Mouse (Mus musculus): Measurements from ENCODE around the gene Tead3. TPM values are rescaled to one million over a fixed set of nuclear protein-coding genes. Genes with fewer than 3 reads are reported as not detected.

Gene Tead3
- polyA plus RNA-seq, 1 experiment from 2014 or later: 9.7 TPM

DNA sequence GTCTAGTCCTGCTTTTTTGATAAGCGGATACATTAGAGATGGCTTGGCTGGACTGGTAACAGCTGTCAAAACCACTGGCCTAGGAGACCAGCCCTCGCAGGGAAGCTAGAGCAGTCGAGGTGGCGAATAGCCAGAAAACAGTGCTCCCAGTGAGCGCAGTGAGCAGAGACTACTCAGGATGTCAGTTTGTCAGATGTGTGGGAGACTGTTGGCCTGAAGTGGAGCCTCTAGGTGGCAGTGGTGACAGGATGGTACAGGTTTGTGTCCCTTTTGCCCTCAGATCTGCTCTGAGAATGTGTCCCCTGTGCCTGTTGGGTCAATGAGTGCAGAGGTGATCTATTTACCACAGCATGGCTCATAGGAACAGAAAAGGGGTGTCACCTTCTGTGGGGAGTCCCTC lies 62.6 kb downstream of the Tead3 start:
- peak; percentile 57 for TF ChIP-seq CTCF (IDR thresholded peaks at IDR 0.05)
- no peak for TF ChIP-seq EP300 (IDR thresholded peaks at IDR 0.05)
- Histone ChIP-seq H3K4me2 (replicated peaks; ENCODE audit: low read depth, low read length) (no peak overlapping the region), H3K9ac (replicated peaks; ENCODE audit: low read depth) (no peak overlapping the region), H3K36me3 (ENCODE audit: insufficient read depth, low read length) (no peaks in the 10 kb centered on the region), H3K4me3 (ENCODE audit: low read depth, low read length) (no peak overlapping the region), H3K9me3 (ENCODE audit: low read length) (no peaks in the 10 kb centered on the region), H3K4me1 (ENCODE audit: insufficient read depth, low read depth, low read length) (no peaks in the 10 kb centered on the region), H3K27ac (ENCODE audit: low read length) (no peak overlapping the region), H3K27me3 (replicated peaks; ENCODE audit: insufficient read depth, low read length) (no peaks in the 10 kb centered on the region)
- 51% methylated on average over 5 of the region's 5 CpGs for WGBS
- DNase-seq (ENCODE audit: low spot score): peak; percentile 31
- peak; percentile 19; the same call in 1 of the 2 replicates for ATAC-seq

DNA sequence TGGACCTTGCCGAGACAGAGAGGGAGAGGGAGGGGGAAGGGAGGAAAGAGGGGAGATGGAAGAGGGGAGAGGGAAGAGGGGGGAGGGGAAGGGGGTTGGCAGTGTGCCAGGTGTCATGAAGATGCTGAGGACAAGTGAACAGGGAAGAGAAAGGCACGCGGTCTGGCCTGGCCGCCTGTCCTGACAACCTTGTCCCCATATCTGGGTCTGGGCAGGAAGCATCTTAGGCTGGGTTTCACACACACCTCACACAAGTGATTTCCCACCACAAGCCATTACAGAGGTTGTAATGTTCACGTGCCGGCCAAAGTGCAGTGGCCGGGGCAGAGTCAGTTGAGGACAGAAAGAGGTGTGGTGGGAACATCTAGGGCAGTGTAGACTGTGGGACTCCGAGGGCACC lies 63.0 kb downstream of the Tead3 start:
- Histone ChIP-seq H3K9ac (replicated peaks; ENCODE audit: low read depth) (no peak overlapping the region), H3K27ac (ENCODE audit: low read length) (no peak overlapping the region), H3K4me3 (ENCODE audit: low read depth, low read length) (no peak overlapping the region), H3K4me1 (ENCODE audit: insufficient read depth, low read depth, low read length) (no peaks in the 10 kb centered on the region), H3K36me3 (ENCODE audit: insufficient read depth, low read length) (no peaks in the 10 kb centered on the region), H3K27me3 (replicated peaks; ENCODE audit: insufficient read depth, low read length) (no peaks in the 10 kb centered on the region), H3K9me3 (ENCODE audit: low read length) (no peaks in the 10 kb centered on the region), H3K4me2 (replicated peaks; ENCODE audit: low read depth, low read length) (no peak overlapping the region)
- TF ChIP-seq EP300 (IDR thresholded peaks at IDR 0.05) (no peak), CTCF (IDR thresholded peaks at IDR 0.05) (no peak)
- no peak for ATAC-seq
- WGBS: 44% methylated on average over 7 of the region's 8 CpGs
- DNase-seq (ENCODE audit: low spot score): no peak

DNA sequence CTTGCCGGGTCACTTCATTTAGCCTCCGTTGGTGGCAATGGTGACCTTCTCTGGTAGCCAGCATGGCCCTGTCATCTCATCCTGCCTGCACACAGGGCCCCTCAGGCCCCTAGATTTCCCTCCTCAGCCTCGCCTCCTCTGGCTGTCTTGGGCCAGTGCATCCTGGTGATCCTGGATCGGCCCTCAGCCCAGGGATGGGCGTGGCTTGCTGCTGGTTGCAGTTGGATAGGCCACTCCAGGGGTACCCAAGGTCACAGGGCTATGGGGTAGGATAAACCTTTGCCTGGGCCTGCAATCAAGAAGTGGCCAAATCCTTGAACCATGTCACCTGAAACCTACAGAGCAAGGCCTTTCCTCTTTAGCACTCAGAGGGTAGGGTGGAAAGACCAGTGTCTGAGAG lies 63.7 kb downstream of the Tead3 start:
- no peak overlapping the region for H3K27ac ChIP-seq (ENCODE audit: low read length)
- TF ChIP-seq EP300 (IDR thresholded peaks at IDR 0.05): no peak
- TF ChIP-seq CTCF (IDR thresholded peaks at IDR 0.05): no peak; the same call in 1 of the 2 replicates
- no peak overlapping the region for H3K9ac ChIP-seq (replicated peaks; ENCODE audit: low read depth)
- no peak overlapping the region for H3K4me2 ChIP-seq (replicated peaks; ENCODE audit: low read depth, low read length)
- 52% methylated on average over 5 of the region's 5 CpGs for WGBS
- H3K4me3 ChIP-seq (ENCODE audit: low read depth, low read length): no peak overlapping the region
- no peaks in the 10 kb centered on the region for H3K4me1 ChIP-seq (ENCODE audit: insufficient read depth, low read depth, low read length)
- DNase-seq (ENCODE audit: low spot score): no peak
- no peaks in the 10 kb centered on the region for H3K9me3 ChIP-seq (ENCODE audit: low read length)
- H3K27me3 ChIP-seq (replicated peaks; ENCODE audit: insufficient read depth, low read length): no peaks in the 10 kb centered on the region
- no peak for ATAC-seq
- H3K36me3 ChIP-seq (ENCODE audit: insufficient read depth, low read length): no peaks in the 10 kb centered on the region

DNA sequence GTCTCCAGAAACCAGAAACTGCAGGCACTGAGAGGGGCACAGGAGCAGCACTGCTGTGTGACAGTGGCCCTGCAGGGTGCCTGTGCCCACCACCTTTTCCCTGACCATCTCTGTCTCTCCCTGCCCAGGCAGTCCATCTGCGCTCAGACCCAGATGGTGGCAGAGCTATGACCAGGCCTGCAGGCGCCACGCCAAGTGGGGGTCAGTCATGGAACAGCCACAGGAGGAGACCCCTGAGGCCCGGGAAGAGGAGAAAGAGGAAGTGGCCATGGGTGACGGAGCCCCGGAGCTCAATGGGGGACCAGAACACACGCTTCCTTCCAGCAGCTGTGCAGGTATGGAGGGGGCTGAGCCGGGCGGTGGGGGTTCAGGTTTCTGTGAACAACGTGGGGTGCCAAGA lies 64.5 kb downstream of the Tead3 start:
- no peaks in the 10 kb centered on the region for H3K9me3 ChIP-seq (ENCODE audit: low read length)
- TF ChIP-seq CTCF (IDR thresholded peaks at IDR 0.05) (no peak), EP300 (IDR thresholded peaks at IDR 0.05) (no peak)
- no peaks in the 10 kb centered on the region for H3K36me3 ChIP-seq (ENCODE audit: insufficient read depth, low read length)
- no peaks in the 10 kb centered on the region for H3K27me3 ChIP-seq (replicated peaks; ENCODE audit: insufficient read depth, low read length)
- 79% methylated on average over 10 of the region's 10 CpGs for WGBS
- peaks cover under 1% of the 10 kb centered on the region; the same call in 1 of the 2 replicates for H3K4me1 ChIP-seq (ENCODE audit: insufficient read depth, low read depth, low read length)
- H3K9ac ChIP-seq (replicated peaks; ENCODE audit: low read depth): no peak overlapping the region
- H3K27ac ChIP-seq (ENCODE audit: low read length): no peak overlapping the region
- no peak overlapping the region for H3K4me2 ChIP-seq (replicated peaks; ENCODE audit: low read depth, low read length)
- H3K4me3 ChIP-seq (ENCODE audit: low read depth, low read length): no peak overlapping the region
- ATAC-seq (no peak), DNase-seq (ENCODE audit: low spot score) (no peak)

DNA sequence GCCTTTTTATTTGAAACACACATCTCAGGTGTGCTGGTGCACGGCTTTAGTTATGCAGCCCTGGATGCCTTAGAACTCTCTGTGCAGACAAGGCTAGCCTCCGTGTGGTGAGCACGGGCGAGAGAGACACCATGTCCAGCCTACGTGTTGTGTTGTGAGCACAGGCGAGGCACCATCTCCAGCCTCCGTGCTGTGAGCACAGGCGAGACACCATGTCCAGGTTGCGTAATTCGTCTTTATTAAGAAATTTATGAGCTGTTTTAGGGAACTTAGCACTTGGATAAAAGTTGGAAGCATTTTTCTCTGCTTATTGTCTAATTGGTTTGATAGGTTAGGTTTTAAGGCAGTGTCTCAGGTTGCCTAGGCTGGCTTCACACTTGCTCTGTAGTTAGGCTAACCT lies 67.4 kb downstream of the Tead3 start:
- Histone ChIP-seq H3K9ac (replicated peaks; ENCODE audit: low read depth) (no peak overlapping the region), H3K36me3 (ENCODE audit: insufficient read depth, low read length) (no peaks in the 10 kb centered on the region), H3K4me2 (replicated peaks; ENCODE audit: low read depth, low read length) (no peak overlapping the region), H3K27me3 (replicated peaks; ENCODE audit: insufficient read depth, low read length) (no peaks in the 10 kb centered on the region), H3K4me3 (ENCODE audit: low read depth, low read length) (no peak overlapping the region), H3K9me3 (ENCODE audit: low read length) (no peaks in the 10 kb centered on the region), H3K4me1 (ENCODE audit: insufficient read depth, low read depth, low read length) (peaks cover 18% of the 10 kb centered on the region; the same call in 1 of the 2 replicates), H3K27ac (ENCODE audit: low read length) (no peak overlapping the region)
- WGBS: 68% methylated on average over 10 of the region's 10 CpGs
- TF ChIP-seq CTCF (IDR thresholded peaks at IDR 0.05) (no peak), EP300 (IDR thresholded peaks at IDR 0.05) (no peak)
- DNase-seq (ENCODE audit: low spot score) (peak; percentile 42), ATAC-seq (no peak)

DNA sequence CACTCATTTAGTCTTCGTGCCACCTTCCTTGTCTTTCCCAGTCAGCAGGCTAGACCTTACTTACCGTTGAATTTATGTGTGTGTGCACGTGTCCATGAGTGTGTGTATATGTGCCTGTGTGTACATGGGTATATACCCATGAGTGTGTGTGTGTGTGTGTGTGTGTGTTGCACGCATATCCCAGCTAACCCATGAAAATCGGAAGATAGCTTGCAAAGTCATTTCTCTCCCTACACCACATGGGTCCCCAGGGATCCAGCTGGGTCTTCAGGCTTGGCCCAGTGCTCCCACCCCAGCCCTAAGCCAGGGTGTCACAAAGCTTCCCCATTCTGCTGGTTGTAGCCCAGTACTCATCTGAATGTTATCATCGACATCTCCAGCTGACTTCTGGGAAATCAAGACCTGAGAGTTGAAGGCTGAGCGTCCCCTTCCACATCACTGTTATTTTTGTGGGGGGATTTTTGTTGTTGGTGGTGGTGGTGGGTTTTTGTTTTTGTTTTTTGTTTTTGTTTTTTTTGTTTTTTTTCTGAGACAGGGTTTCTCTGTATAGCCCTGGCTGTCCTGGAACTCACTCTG lies 68.7 kb downstream of the Tead3 start:
- H3K4me3 ChIP-seq (ENCODE audit: low read depth, low read length): no peak overlapping the region
- 87% methylated on average over 7 of the region's 7 CpGs for WGBS
- H3K9me3 ChIP-seq (ENCODE audit: low read length): no peaks in the 10 kb centered on the region
- TF ChIP-seq CTCF (IDR thresholded peaks at IDR 0.05) (no peak), EP300 (IDR thresholded peaks at IDR 0.05) (no peak)
- ATAC-seq: no peak
- DNase-seq (ENCODE audit: low spot score): no peak
- H3K27me3 ChIP-seq (replicated peaks; ENCODE audit: insufficient read depth, low read length): no peaks in the 10 kb centered on the region
- no peaks in the 10 kb centered on the region for H3K36me3 ChIP-seq (ENCODE audit: insufficient read depth, low read length)
- H3K27ac ChIP-seq (ENCODE audit: low read length): no peak overlapping the region
- H3K4me1 ChIP-seq (ENCODE audit: insufficient read depth, low read depth, low read length): peaks cover 18% of the 10 kb centered on the region; the same call in 1 of the 2 replicates
- no peak overlapping the region for H3K9ac ChIP-seq (replicated peaks; ENCODE audit: low read depth)
- H3K4me2 ChIP-seq (replicated peaks; ENCODE audit: low read depth, low read length): no peak overlapping the region

Other genes starting within 250 kb of the Tead3 start
- 0.27 and 0.30 TPM in 2 replicates for gene Scube3, start 208.7 kb downstream of the Tead3 start, polyA plus RNA-seq (2015; fragmentation: Nextera tagmentation; extraction: Ambion mirVana)
- gene Zfp523, start 173.7 kb downstream of the Tead3 start, polyA plus RNA-seq (2015; fragmentation: Nextera tagmentation; extraction: Ambion mirVana): 18.7 and 20.2 TPM in 2 replicates
- 5.8 and 6.2 TPM in 2 replicates for gene Def6, start 143.0 kb downstream of the Tead3 start, polyA plus RNA-seq (2015; fragmentation: Nextera tagmentation; extraction: Ambion mirVana)
- 2.4 and 3.0 TPM in 2 replicates for gene Ppard, start 118.1 kb downstream of the Tead3 start, polyA plus RNA-seq (2015; fragmentation: Nextera tagmentation; extraction: Ambion mirVana)
- 21.8 and 24.3 TPM in 2 replicates for gene Fance, start 37.3 kb downstream of the Tead3 start, polyA plus RNA-seq (2015; fragmentation: Nextera tagmentation; extraction: Ambion mirVana)
- gene Rpl10a, start 22.3 kb downstream of the Tead3 start, polyA plus RNA-seq (2015; fragmentation: Nextera tagmentation; extraction: Ambion mirVana): 446 and 458 TPM in 2 replicates
- 18.1 and 22.7 TPM in 2 replicates for gene Tulp1, start 14.4 kb upstream of the Tead3 start, polyA plus RNA-seq (2015; fragmentation: Nextera tagmentation; extraction: Ambion mirVana)
- gene Fkbp5, start 166.7 kb upstream of the Tead3 start, polyA plus RNA-seq (2015; fragmentation: Nextera tagmentation; extraction: Ambion mirVana): 15.8 and 26.9 TPM in 2 replicates
- gene Armc12, start 180.0 kb upstream of the Tead3 start, polyA plus RNA-seq (2015; fragmentation: Nextera tagmentation; extraction: Ambion mirVana): not detected in 2 replicates
- not detected in 2 replicates for gene Clpsl2, start 198.6 kb upstream of the Tead3 start, polyA plus RNA-seq (2015; fragmentation: Nextera tagmentation; extraction: Ambion mirVana)
- gene Clps, start 209.9 kb upstream of the Tead3 start, polyA plus RNA-seq (2015; fragmentation: Nextera tagmentation; extraction: Ambion mirVana): 0.32 and 0.42 TPM in 2 replicates
- 0.07 and 0.25 TPM in 2 replicates for gene Lhfpl5, start 224.8 kb upstream of the Tead3 start, polyA plus RNA-seq (2015; fragmentation: Nextera tagmentation; extraction: Ambion mirVana)

Data from lung, postnatal 0 days (tissue).